Mouse (Mus musculus) stomach, postnatal 0 days (tissue): ENCODE data around the gene Ssbp3.

Experiments
- CTCF ChIP-seq: IDR thresholded peaks from 2 replicates; pipeline ENCODE4 v1.5.1; 2016; ENCODE audit warnings: antibody characterized with exemption, low read depth, mild to moderate bottlenecking, moderate library complexity
- EP300 ChIP-seq: optimal IDR thresholded peaks from 2 replicates; pipeline ENCODE3; 2016; ENCODE audit warnings: antibody characterized with exemption

GRCm38 (mm10) chr4:106955729-106956712 is 45.5 kb downstream of the Ssbp3 start:
- no peak for TF ChIP-seq CTCF
- no peak for TF ChIP-seq EP300
